Mouse (Mus musculus) midbrain, embryonic 14.5 days (tissue): ENCODE measurements around the gene Scfd1. TPM values are rescaled to one million over a fixed set of nuclear protein-coding genes. Genes with fewer than 3 reads are reported as not detected.

Experiments
- ATAC-seq: fragments of 200-750 bp; cut with Nextera tagmentation; 2 replicates; pipeline ENCODE4 v1.8.0; 2017; ENCODE audit warnings: moderate number of reproducible peaks, moderate library complexity; ENCODE audit not compliant: low FRiP score, low TSS enrichment
- DNase-seq: peaks from one replicate; pipeline ENCODE4 v3.0.0-alpha.2; 2015
- H3K27ac ChIP-seq: fragments of 300-500 bp; sonication (generic); replicated peaks from 2 replicates; pipeline ENCODE4 v1.5.1; 2014; ENCODE audit warnings: mild to moderate bottlenecking, low read depth, low read length, moderate library complexity
- H3K27me3 ChIP-seq: fragments of 300-500 bp; sonication (generic); 2 replicates; pipeline ENCODE4 v1.6.1; 2014; ENCODE audit warnings: low read length, control low read depth, mixed read lengths; ENCODE audit not compliant: control insufficient read depth, insufficient read depth
- H3K36me3 ChIP-seq: fragments of 300-500 bp; sonication (generic); 2 replicates; pipeline ENCODE4 v1.6.1; 2014; ENCODE audit warnings: low read length, control low read depth; ENCODE audit not compliant: control insufficient read depth, insufficient read depth
- H3K4me1 ChIP-seq: fragments of 300-500 bp; sonication (generic); 2 replicates; pipeline ENCODE4 v1.6.1; 2014; ENCODE audit warnings: mild to moderate bottlenecking, antibody characterized with exemption, low read length, control low read depth; ENCODE audit not compliant: control insufficient read depth, insufficient read depth
- H3K4me2 ChIP-seq: fragments of 300-500 bp; sonication (generic); 2 replicates; pipeline ENCODE4 v1.6.1; 2014; ENCODE audit warnings: mild to moderate bottlenecking, low read length, moderate library complexity
- H3K4me3 ChIP-seq: fragments of 300-500 bp; sonication (generic); replicated peaks from 2 replicates; pipeline ENCODE4 v1.5.1; 2014; ENCODE audit warnings: low read depth, low read length
- H3K9ac ChIP-seq: fragments of 300-500 bp; sonication (generic); replicated peaks from 2 replicates; pipeline ENCODE4 v1.6.1; 2014; ENCODE audit warnings: mild to moderate bottlenecking, low read length, moderate library complexity
- H3K9me3 ChIP-seq: fragments of 300-500 bp; sonication (generic); 2 replicates; pipeline ENCODE4 v1.6.1; 2016; ENCODE audit warnings: low read length, control low read depth, mixed read lengths; ENCODE audit not compliant: control insufficient read depth
- WGBS: fragments of 180-500 bp; shearing (Covaris S2); extraction: QIAGEN DNeasy Blood & Tissue Kit; methylation state at CpG from one replicate; pipeline ENCODE4 v1.1.7; 2014; 5-methylcytosine and 5-hydroxymethylcytosine counted together
- polyA plus RNA-seq: library from polyadenylated mRNA; unstranded; fragments of >200 nt; fragmentation: Nextera tagmentation; extraction: Ambion mirVana; gene quantifications from 2 replicates; pipeline ENCODE4 v1.2.1, GENCODE M21; 2014

The Scfd1 gene
- 61.7 and 76.5 TPM in 2 replicates for polyA plus RNA-seq

GRCm38 (mm10) chr12:51377003-51377887 lies at the start of gene Scfd1:
Gene Scfd1 (plus strand): TSS chr12:51377510.
- Histone ChIP-seq H3K27ac (peak within 1 kb of the TSS; percentile 86), H3K27me3 (no peaks in the 10 kb centered on the region), H3K4me2 (peak within 1 kb of the TSS; percentile 76), H3K4me1 (no peaks in the 10 kb centered on the region), H3K36me3 (peaks cover 22% of the 10 kb centered on the region), H3K4me3 (peak within 1 kb of the TSS; percentile 78), H3K9ac (peak within 1 kb of the TSS; percentile 84), H3K9me3 (no peaks in the 10 kb centered on the region)
- ATAC-seq (peak; percentile 100), DNase-seq (peak; percentile 96)
- WGBS: under 1% methylated on average over 34 of the region's 34 CpGs

DNA sequence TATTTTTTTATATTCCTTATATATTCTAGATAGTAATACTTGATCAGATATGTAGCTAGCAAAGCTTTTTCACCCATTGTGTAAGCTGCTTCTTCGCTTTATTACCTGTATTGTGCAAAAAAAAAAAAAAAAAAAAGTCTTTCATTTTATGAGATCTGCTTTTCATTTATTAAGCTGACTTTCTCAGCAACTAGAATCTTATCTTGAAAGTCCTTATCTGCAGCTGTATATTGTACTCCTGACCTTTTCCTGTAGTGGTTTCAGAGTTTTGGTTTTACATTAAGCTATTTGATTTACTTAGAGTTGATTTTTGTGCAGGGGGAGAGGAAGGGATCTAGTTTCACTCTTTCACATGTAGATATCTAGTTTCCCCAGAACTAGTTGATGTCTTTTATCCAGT lies 40.3 kb upstream of the Scfd1 start:
- DNase-seq (no peak), ATAC-seq (no peak)
- Histone ChIP-seq H3K27ac (no peak overlapping the region), H3K9ac (no peak overlapping the region), H3K9me3 (no peaks in the 10 kb centered on the region), H3K4me2 (no peak overlapping the region), H3K4me3 (no peak overlapping the region), H3K4me1 (no peaks in the 10 kb centered on the region), H3K27me3 (no peaks in the 10 kb centered on the region), H3K36me3 (no peaks in the 10 kb centered on the region)
- 93% methylated on average over 1 of the region's 1 CpGs for WGBS

- Histone ChIP-seq H3K9me3 (no peaks in the 10 kb centered on the region), H3K36me3 (no peaks in the 10 kb centered on the region), H3K4me2 (no peak overlapping the region), H3K27me3 (no peaks in the 10 kb centered on the region), H3K9ac (no peak overlapping the region), H3K4me1 (peaks cover 14% of the 10 kb centered on the region), H3K27ac (no peak overlapping the region), H3K4me3 (no peak overlapping the region)
- WGBS: 44% methylated on average over 4 of the region's 4 CpGs
- DNase-seq: no peak
- ATAC-seq: no peak
Observed at GRCm38 (mm10) chr12:51346121-51346520, 31.2 kb upstream of the Scfd1 start.

DNA sequence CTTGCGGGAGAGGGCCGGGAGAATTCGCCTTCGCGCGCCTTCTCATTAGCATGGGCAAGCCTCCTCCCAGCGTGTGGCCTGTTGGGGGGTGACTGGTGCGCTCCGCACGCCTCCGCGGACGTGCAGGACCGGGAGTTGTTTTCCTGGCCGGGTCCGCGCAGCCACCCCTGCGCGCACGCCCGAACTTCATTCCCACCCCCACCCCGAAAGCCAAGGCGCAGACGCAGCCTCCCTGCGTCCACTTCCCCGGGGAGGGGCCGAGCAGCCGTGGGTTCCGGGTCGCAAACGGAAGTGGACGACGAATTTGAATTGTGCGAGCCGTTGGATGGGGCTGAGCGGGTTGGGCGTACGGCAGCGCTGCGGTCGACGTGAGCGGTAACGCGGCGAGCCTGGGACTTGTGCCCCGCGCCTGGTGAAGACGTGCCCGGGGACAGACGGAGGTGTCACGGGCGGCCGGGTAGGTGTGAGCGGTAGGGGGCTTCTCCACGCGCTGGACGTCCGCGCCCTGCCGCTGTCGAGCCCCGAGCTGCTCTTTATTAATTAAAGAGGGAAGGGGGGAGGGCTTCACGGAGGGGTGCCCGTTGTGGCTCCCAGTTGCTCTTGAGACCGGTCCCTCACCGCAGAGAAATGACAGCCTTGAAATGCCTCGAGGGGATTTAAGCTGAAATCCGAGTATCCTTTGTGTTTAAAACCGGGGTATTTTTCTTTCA lies 29.2 kb upstream of the Scfd1 start, which contains the start of gene G2e3:
Gene G2e3 (plus strand): TSS at position 74 of the 710 bp plus-strand sequence.
- DNase-seq: peak; percentile 96
- Histone ChIP-seq H3K9ac (peak within 1 kb of the TSS; percentile 87), H3K27me3 (no peaks in the 10 kb centered on the region), H3K36me3 (peaks cover 14% of the 10 kb centered on the region), H3K27ac (peak within 1 kb of the TSS; percentile 95), H3K9me3 (no peaks in the 10 kb centered on the region), H3K4me3 (peak within 1 kb of the TSS; percentile 85), H3K4me2 (peak within 1 kb of the TSS; percentile 70), H3K4me1 (peaks cover 14% of the 10 kb centered on the region)
- ATAC-seq: peak; percentile 94
- WGBS: under 1% methylated on average over 70 of the region's 70 CpGs

GRCm38 (mm10) chr12:51348698-51348998 lies 28.7 kb upstream of the Scfd1 start:
- peak; percentile 40 for ATAC-seq
- Histone ChIP-seq H3K9ac (peak overlapping the region; percentile 87), H3K27ac (peak overlapping the region; percentile 95), H3K4me1 (peaks cover 14% of the 10 kb centered on the region), H3K9me3 (no peaks in the 10 kb centered on the region), H3K36me3 (peaks cover 19% of the 10 kb centered on the region), H3K4me3 (peak overlapping the region; percentile 85), H3K4me2 (peak overlapping the region; percentile 70), H3K27me3 (no peaks in the 10 kb centered on the region)
- no peak for DNase-seq
- WGBS: under 1% methylated on average over 10 of the region's 10 CpGs

GRCm38 (mm10) chr12:51355296-51355695 lies 22.0 kb upstream of the Scfd1 start:
- Histone ChIP-seq H3K9ac (no peak overlapping the region), H3K27me3 (no peaks in the 10 kb centered on the region), H3K36me3 (peaks cover 80% of the 10 kb centered on the region), H3K4me1 (peaks cover 7% of the 10 kb centered on the region), H3K4me2 (no peak overlapping the region), H3K9me3 (no peaks in the 10 kb centered on the region), H3K4me3 (no peak overlapping the region), H3K27ac (no peak overlapping the region)
- DNase-seq (no peak), ATAC-seq (no peak)
- WGBS: 90% methylated on average over 8 of the region's 8 CpGs

GRCm38 (mm10) chr12:51361294-51361693 lies 16.0 kb upstream of the Scfd1 start:
- no peaks in the 10 kb centered on the region for H3K27me3 ChIP-seq
- no peak overlapping the region for H3K4me3 ChIP-seq
- DNase-seq (no peak), ATAC-seq (no peak)
- no peak overlapping the region for H3K4me2 ChIP-seq
- no peak overlapping the region for H3K9ac ChIP-seq
- H3K36me3 ChIP-seq: peaks cover 82% of the 10 kb centered on the region
- no peak overlapping the region for H3K27ac ChIP-seq
- no peaks in the 10 kb centered on the region for H3K4me1 ChIP-seq
- no peaks in the 10 kb centered on the region for H3K9me3 ChIP-seq

- Histone ChIP-seq H3K36me3 (peaks cover 83% of the 10 kb centered on the region), H3K4me1 (no peaks in the 10 kb centered on the region), H3K27ac (no peak overlapping the region), H3K27me3 (no peaks in the 10 kb centered on the region), H3K9ac (no peak overlapping the region), H3K9me3 (no peaks in the 10 kb centered on the region), H3K4me3 (no peak overlapping the region), H3K4me2 (no peak overlapping the region)
- DNase-seq (no peak), ATAC-seq (no peak)
- WGBS: 100% methylated on average over 1 of the region's 1 CpGs
Observed at GRCm38 (mm10) chr12:51362898-51363297, 14.4 kb upstream of the Scfd1 start.
